Mouse (Mus musculus): Measurements from ENCODE around the gene Hmgcl. TPM values are rescaled to one million over a fixed set of nuclear protein-coding genes. Genes with fewer than 3 reads are reported as not detected.

The Hmgcl gene
- polyA plus RNA-seq, 1 experiment = 79.9 TPM

GRCm38 (mm10) chr4:135985769-135986168 lies 39.5 kb downstream of the Hmgcl start:
- no peak for DNase-seq (ENCODE audit: low spot score)

GRCm38 (mm10) chr4:135986301-135986942 lies 40.2 kb downstream of the Hmgcl start:
- DNase-seq (ENCODE audit: low spot score) = no peak

- DNase-seq (ENCODE audit: low spot score) = peak; percentile 91
Observed at GRCm38 (mm10) chr4:135986943-135987710, 40.9 kb downstream of the Hmgcl start, which contains the start of gene Pithd1. TSS of gene Pithd1 (minus strand) at chr4:135987264.

- DNase-seq (ENCODE audit: low spot score) = no peak
Observed at GRCm38 (mm10) chr4:135987714-135988113, 41.5 kb downstream of the Hmgcl start.

- no peak for DNase-seq (ENCODE audit: low spot score)
Observed at GRCm38 (mm10) chr4:135993941-135994340, 47.7 kb downstream of the Hmgcl start.

GRCm38 (mm10) chr4:135995118-135995517 lies 48.9 kb downstream of the Hmgcl start:
- no peak for DNase-seq (ENCODE audit: low spot score)

- no peak for DNase-seq (ENCODE audit: low spot score)
Observed at GRCm38 (mm10) chr4:136004107-136004675, 57.9 kb downstream of the Hmgcl start.

GRCm38 (mm10) chr4:136004921-136005320 lies 58.7 kb downstream of the Hmgcl start:
- DNase-seq (ENCODE audit: low spot score) = no peak

GRCm38 (mm10) chr4:136006821-136007220 lies 60.6 kb downstream of the Hmgcl start:
- DNase-seq (ENCODE audit: low spot score) = no peak

GRCm38 (mm10) chr4:136008782-136009447 lies 62.7 kb downstream of the Hmgcl start:
- DNase-seq (ENCODE audit: low spot score) = no peak

GRCm38 (mm10) chr4:136010586-136010985 lies 64.3 kb downstream of the Hmgcl start:
- DNase-seq (ENCODE audit: low spot score) = no peak

Other genes starting within 250 kb of the Hmgcl start
- 0.38 and 0.47 TPM in 2 replicates for gene Il22ra1, start 218.3 kb upstream of the Hmgcl start, polyA plus RNA-seq (2012; rRNA removed)
- gene Myom3, start 186.7 kb upstream of the Hmgcl start, polyA plus RNA-seq (2012; rRNA removed) = 0.21 and 0.25 TPM in 2 replicates
- gene Srsf10, start 90.7 kb upstream of the Hmgcl start, polyA plus RNA-seq (2012; rRNA removed) = 50.8 and 61.7 TPM in 2 replicates
- gene Pnrc2, start 72.6 kb upstream of the Hmgcl start, polyA plus RNA-seq (2012; rRNA removed) = 100 and 122 TPM in 2 replicates
- 0.43 and 0.56 TPM in 2 replicates for gene Cnr2, start 51.1 kb upstream of the Hmgcl start, polyA plus RNA-seq (2012; rRNA removed)
- 75.9 and 84.2 TPM in 2 replicates for gene Fuca1, start 25.7 kb upstream of the Hmgcl start, polyA plus RNA-seq (2012; rRNA removed)
- 20.4 and 36.8 TPM in 2 replicates for gene Gale, start 17.3 kb downstream of the Hmgcl start, polyA plus RNA-seq (2012; rRNA removed)
- 55.2 and 63.6 TPM in 2 replicates for gene Lypla2, start 26.2 kb downstream of the Hmgcl start, polyA plus RNA-seq (2012; rRNA removed)
- gene Pithd1, start 40.8 kb downstream of the Hmgcl start, polyA plus RNA-seq (2012; rRNA removed) = 41.4 and 46.9 TPM in 2 replicates
- gene Eloa, start 75.3 kb downstream of the Hmgcl start, polyA plus RNA-seq (2012; rRNA removed) = 25.2 and 28.1 TPM in 2 replicates
- gene Rpl11, start 107.0 kb downstream of the Hmgcl start, polyA plus RNA-seq (2012; rRNA removed) = 979 and 1,127 TPM in 2 replicates
- 272 and 386 TPM in 2 replicates for gene Id3, start 197.0 kb downstream of the Hmgcl start, polyA plus RNA-seq (2012; rRNA removed)
- 0.50 TPM in 2 replicates for gene E2f2, start 225.9 kb downstream of the Hmgcl start, polyA plus RNA-seq (2012; rRNA removed)